Mouse (Mus musculus) left cerebral cortex, adult 9 months (tissue): ENCODE results near the gene Pttg1.

Experiments used
- DNase-seq, 2 experiments: peaks; one replicate each; pipeline ENCODE4 v3.0.0; 2022; ENCODE audit warnings: low spot score in 2 of 2

Gene Pttg1

GRCm38 (mm10) chr11:43410291-43410690, 15.8 kb downstream of the Pttg1 start:
- no peak for DNase-seq

- DNase-seq = no peak
These were observed 17.2 kb downstream of the Pttg1 start for GRCm38 (mm10) chr11:43408888-43409287.

GRCm38 (mm10) chr11:43404150-43404807, 21.8 kb downstream of the Pttg1 start:
- DNase-seq = no peak

- DNase-seq = no peak
These were observed 25.9 kb downstream of the Pttg1 start for GRCm38 (mm10) chr11:43400131-43400530.

GRCm38 (mm10) chr11:43399297-43399696, 26.8 kb downstream of the Pttg1 start:
- no peak for DNase-seq

GRCm38 (mm10) chr11:43396672-43397071, 29.4 kb downstream of the Pttg1 start:
- DNase-seq = no peak

- no peak for DNase-seq
These were observed 29.8 kb downstream of the Pttg1 start for GRCm38 (mm10) chr11:43396246-43396645.

GRCm38 (mm10) chr11:43395073-43395948, 30.7 kb downstream of the Pttg1 start:
- no peak for DNase-seq

- no peak for DNase-seq
These were observed 32.7 kb downstream of the Pttg1 start for GRCm38 (mm10) chr11:43393325-43393724.

- no peak for DNase-seq
These were observed 33.3 kb downstream of the Pttg1 start for GRCm38 (mm10) chr11:43392757-43393156.

- DNase-seq = no peak
These were observed 36.9 kb downstream of the Pttg1 start for GRCm38 (mm10) chr11:43389118-43389517.

GRCm38 (mm10) chr11:43388122-43389097, 37.6 kb downstream of the Pttg1 start:
- no peak for DNase-seq

- DNase-seq = no peak
These were observed 38.8 kb downstream of the Pttg1 start for GRCm38 (mm10) chr11:43387004-43387880.

- DNase-seq = no peak
These were observed 40.3 kb downstream of the Pttg1 start for GRCm38 (mm10) chr11:43385716-43386115.

GRCm38 (mm10) chr11:43385055-43385649, 40.9 kb downstream of the Pttg1 start:
- DNase-seq = peak in 1 of 2 experiments; percentile 49

GRCm38 (mm10) chr11:43383581-43383980, 42.5 kb downstream of the Pttg1 start:
- DNase-seq = no peak

- no peak for DNase-seq
These were observed 45.1 kb downstream of the Pttg1 start for GRCm38 (mm10) chr11:43380901-43381300.

- DNase-seq = no peak
These were observed 46.1 kb downstream of the Pttg1 start for GRCm38 (mm10) chr11:43379911-43380485.

GRCm38 (mm10) chr11:43379488-43379887, 46.6 kb downstream of the Pttg1 start:
- no peak for DNase-seq
